ENCODE assay signal across 8 mouse cellular contexts in the genomic region with DNA sequence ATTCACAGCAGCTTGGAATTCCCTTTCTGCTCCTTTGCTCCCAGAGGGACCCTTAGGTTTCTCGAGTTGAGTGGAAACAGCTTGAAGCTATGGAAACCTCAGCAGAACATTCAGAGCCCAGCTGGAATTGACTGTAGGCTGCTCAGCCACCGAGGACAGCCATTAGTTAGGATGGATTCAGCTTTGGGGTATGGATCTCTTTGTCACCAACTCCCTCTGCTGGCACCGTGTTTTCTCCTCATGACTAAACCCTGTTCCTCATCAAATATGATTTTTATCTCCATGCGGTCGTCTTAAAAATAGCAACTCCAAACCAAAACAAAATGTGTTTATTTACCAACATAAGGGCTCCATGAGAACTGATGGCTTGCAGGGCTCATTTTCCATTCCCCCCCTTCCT.
A peak's percentile ranks its signal among the peaks of the same experiment; 100 is the strongest.
DNase-seq lines count a peak whose midpoint lies in the region; ATAC-seq lines count a peak whose summit lies in the region.

No protein-coding gene starts in this region.

- ATAC-seq in midbrain, embryonic 14.5 days (ENCODE audit: low FRiP score, low TSS enrichment), result no peak
- no peak for ATAC-seq in midbrain, embryonic 11.5 days (ENCODE audit: low FRiP score)
- ATAC-seq in limb, embryonic 13.5 days (ENCODE audit: low FRiP score, low read depth), result peak; percentile 68
- no peak for ATAC-seq in activated CD4-positive, CD25-positive, alpha-beta regulatory T cell, adult 4 months
- ATAC-seq in hindbrain, embryonic 14.5 days (ENCODE audit: low FRiP score), result no peak

- no peak overlapping the region for H3K4me2 ChIP-seq in midbrain, embryonic 14.5 days (ENCODE audit: low read length)
- H3K4me2 ChIP-seq in midbrain, embryonic 11.5 days, result no peak overlapping the region
- no peak overlapping the region for H3K4me2 ChIP-seq in limb, embryonic 13.5 days (replicated peaks)
- no peak overlapping the region for H3K4me2 ChIP-seq in hindbrain, embryonic 14.5 days (replicated peaks)

- H3K36me3 ChIP-seq in midbrain, embryonic 14.5 days (ENCODE audit: control insufficient read depth, insufficient read depth, low read length), result no peaks in the 10 kb centered on the region
- H3K36me3 ChIP-seq in midbrain, embryonic 11.5 days (ENCODE audit: control insufficient read depth, insufficient read depth, low read length), result no peaks in the 10 kb centered on the region
- H3K36me3 ChIP-seq in limb, embryonic 13.5 days, result no peaks in the 10 kb centered on the region
- H3K36me3 ChIP-seq in hindbrain, embryonic 14.5 days (replicated peaks; ENCODE audit: control insufficient read depth, insufficient read depth), result no peaks in the 10 kb centered on the region

- no peak overlapping the region for H3K27ac ChIP-seq in midbrain, embryonic 14.5 days (replicated peaks; ENCODE audit: low read depth, low read length)
- no peak overlapping the region for H3K27ac ChIP-seq in midbrain, embryonic 11.5 days (ENCODE audit: low read depth, low read length)
- H3K27ac ChIP-seq in limb, embryonic 13.5 days, result no peak overlapping the region
- no peak overlapping the region for H3K27ac ChIP-seq in hindbrain, embryonic 14.5 days

- peak; percentile 21 to 77 for DNase-seq in adrenal gland, adult (ENCODE audit: inconsistent age in 2 of 2, low spot score in 1 of 2)
- DNase-seq in adrenal gland, postnatal 4 days (ENCODE audit: low spot score in 2 of 2), result no peak
- DNase-seq in midbrain, embryonic 14.5 days, result peak; percentile 25
- no peak for DNase-seq in midbrain, embryonic 11.5 days (ENCODE audit: low spot score, missing footprints)
- DNase-seq in telencephalon, adult 2 months (ENCODE audit: low read depth, low spot score), result peak; percentile 45
- no peak for DNase-seq in hindbrain, embryonic 14.5 days (ENCODE audit: low spot score)

- 74% methylated on average over 5 of the region's 5 CpGs for WGBS in midbrain, embryonic 14.5 days
- WGBS in midbrain, embryonic 11.5 days, result 65% methylated on average over 5 of the region's 5 CpGs
- WGBS in limb, embryonic 13.5 days, result 46% methylated on average over 5 of the region's 5 CpGs
- 62% methylated on average over 5 of the region's 5 CpGs for WGBS in hindbrain, embryonic 14.5 days

- H3K4me1 ChIP-seq in midbrain, embryonic 14.5 days (ENCODE audit: control insufficient read depth, insufficient read depth, low read length), result no peaks in the 10 kb centered on the region
- no peaks in the 10 kb centered on the region for H3K4me1 ChIP-seq in midbrain, embryonic 11.5 days (ENCODE audit: control insufficient read depth, insufficient read depth, low read length)
- 0 out of 2 replicates have a peak, but pooled peaks cover 7% of the 10 kb centered on the region for H3K4me1 ChIP-seq in limb, embryonic 13.5 days
- H3K4me1 ChIP-seq in hindbrain, embryonic 14.5 days (replicated peaks; ENCODE audit: control insufficient read depth, insufficient read depth, low read length), result no peaks in the 10 kb centered on the region

- H3K9ac ChIP-seq in midbrain, embryonic 14.5 days (replicated peaks; ENCODE audit: low read length), result no peak overlapping the region
- H3K9ac ChIP-seq in midbrain, embryonic 11.5 days (ENCODE audit: low read length), result no peak overlapping the region
- H3K9ac ChIP-seq in limb, embryonic 13.5 days, result no peak overlapping the region
- H3K9ac ChIP-seq in hindbrain, embryonic 14.5 days, result no peak overlapping the region

- no peak overlapping the region for H3K4me3 ChIP-seq in midbrain, embryonic 14.5 days (replicated peaks; ENCODE audit: low read depth, low read length)
- H3K4me3 ChIP-seq in midbrain, embryonic 11.5 days (ENCODE audit: low read depth, low read length), result no peak overlapping the region
- no peak overlapping the region for H3K4me3 ChIP-seq in limb, embryonic 13.5 days
- H3K4me3 ChIP-seq in hindbrain, embryonic 14.5 days (replicated peaks; ENCODE audit: low read length), result no peak overlapping the region

- no peaks in the 10 kb centered on the region for H3K9me3 ChIP-seq in midbrain, embryonic 14.5 days (ENCODE audit: control insufficient read depth, low read length)
- H3K9me3 ChIP-seq in midbrain, embryonic 11.5 days (ENCODE audit: control insufficient read depth, low read length), result no peaks in the 10 kb centered on the region
- no peaks in the 10 kb centered on the region for H3K9me3 ChIP-seq in limb, embryonic 13.5 days
- no peaks in the 10 kb centered on the region for H3K9me3 ChIP-seq in hindbrain, embryonic 14.5 days (ENCODE audit: control insufficient read depth, low read length)

- H3K27me3 ChIP-seq in midbrain, embryonic 14.5 days (ENCODE audit: control insufficient read depth, insufficient read depth, low read length), result no peaks in the 10 kb centered on the region
- H3K27me3 ChIP-seq in midbrain, embryonic 11.5 days (ENCODE audit: control insufficient read depth, insufficient read depth, low read length), result no peaks in the 10 kb centered on the region
- H3K27me3 ChIP-seq in limb, embryonic 13.5 days, result no peaks in the 10 kb centered on the region
- H3K27me3 ChIP-seq in hindbrain, embryonic 14.5 days (ENCODE audit: control insufficient read depth, insufficient read depth, low read length), result no peaks in the 10 kb centered on the region

Comparison
In these comparisons a context has a peak if more than half of its experiments do, and no peak if none do; other contexts are left out.
1. DNase-seq: peak in adrenal gland, adult (2 of 2), midbrain, embryonic 14.5 days (single experiment) and telencephalon, adult 2 months (single experiment); none in adrenal gland, postnatal 4 days (0 of 2), midbrain, embryonic 11.5 days (single experiment) and hindbrain, embryonic 14.5 days (single experiment).